ENCODE assay signal across 15 mouse cellular contexts in the genomic region with DNA sequence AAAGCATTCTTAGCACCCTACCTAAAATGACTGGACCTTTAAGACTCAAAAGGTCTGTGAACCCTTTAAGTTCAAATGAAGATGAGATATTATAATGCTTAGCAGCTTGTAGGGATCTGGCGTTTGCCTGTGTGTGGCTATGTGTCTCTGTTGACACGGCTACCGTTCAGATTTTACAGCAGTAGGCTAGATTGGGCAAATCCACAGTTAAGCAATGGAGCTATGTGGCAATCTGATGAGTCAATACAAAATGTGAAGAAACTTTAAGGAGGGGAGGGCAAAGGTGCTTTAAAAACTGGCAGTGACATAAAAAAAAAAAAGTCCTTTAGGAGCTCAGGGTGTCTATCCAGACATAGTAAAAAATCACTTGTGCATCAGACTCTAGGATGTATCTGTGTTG. TPM values are rescaled to one million over a fixed set of nuclear protein-coding genes. Genes with fewer than 3 reads are reported as not detected.
DNase-seq lines count a peak whose midpoint lies in the region; ATAC-seq and TF ChIP-seq lines count a peak whose summit lies in the region.
"Had no signal": no experiment of that assay in that cellular context is flagged by ENCODE, and none has a peak within 500 bp of the region (broad histone marks: within the 10 kb centered on the region; RNA-seq: fewer than 3 reads in every experiment).

No protein-coding gene starts in this region.

- 59% methylated on average over 3 of the region's 3 CpGs for WGBS in lung, postnatal 0 days
- 65% methylated on average over 3 of the region's 3 CpGs for WGBS in lung, adult 2 months

- no peaks in the 10 kb centered on the region for H3K27me3 ChIP-seq in lung, postnatal 0 days (replicated peaks; ENCODE audit: insufficient read depth, low read length)
- H3K27me3 ChIP-seq: stomach, embryonic 15.5 days had no signal

- no peak for TF ChIP-seq CTCF in lung, postnatal 0 days (IDR thresholded peaks at IDR 0.05)
- TF ChIP-seq CTCF in lung, adult 2 months (IDR thresholded peaks at IDR 0.05; ENCODE audit: insufficient read depth, low read length), result no peak

- H3K4me1 ChIP-seq in lung, postnatal 0 days (ENCODE audit: insufficient read depth, low read depth, low read length), result no peaks in the 10 kb centered on the region
- H3K4me1 ChIP-seq in lung, adult 2 months (ENCODE audit: control insufficient read depth, insufficient read depth, low read length), result no peaks in the 10 kb centered on the region
- H3K4me1 ChIP-seq: stomach, embryonic 15.5 days had no signal

- H3K36me3 ChIP-seq in lung, postnatal 0 days (ENCODE audit: insufficient read depth, low read length), result no peaks in the 10 kb centered on the region
- H3K36me3 ChIP-seq: stomach, embryonic 15.5 days had no signal

- H3K4me3 ChIP-seq in lung, postnatal 0 days (ENCODE audit: low read depth, low read length), result no peak overlapping the region
- no peak overlapping the region for H3K4me3 ChIP-seq in lung, adult 2 months (replicated peaks; ENCODE audit: extremely low read depth, low read depth, low read length)
- H3K4me3 ChIP-seq: stomach, embryonic 15.5 days had no signal

- peak; percentile 37; the same call in 1 of the 2 replicates for ATAC-seq in lung, postnatal 0 days
- ATAC-seq in common myeloid progenitor, adult 5-6 weeks (replicated peaks; ENCODE audit: low read depth, poor library complexity, severe bottlenecking), result peak; percentile 87
- ATAC-seq: hindbrain, postnatal 0 days had no signal

- 0 out of 2 replicates have a peak, but pooled peaks have one; percentile 50 for TF ChIP-seq EP300 in lung, postnatal 0 days (IDR thresholded peaks at IDR 0.05)

- H3K27ac ChIP-seq in lung, postnatal 0 days (ENCODE audit: low read length), result no peak overlapping the region
- H3K27ac ChIP-seq: hindbrain, postnatal 0 days; stomach, embryonic 15.5 days had no signal

- H3K9ac ChIP-seq in lung, postnatal 0 days (replicated peaks; ENCODE audit: low read depth), result no peak overlapping the region
- H3K9ac ChIP-seq: stomach, embryonic 15.5 days had no signal

- no peaks in the 10 kb centered on the region for H3K9me3 ChIP-seq in lung, postnatal 0 days (ENCODE audit: low read length)
- H3K9me3 ChIP-seq: stomach, embryonic 15.5 days had no signal

- TF ChIP-seq POLR2A in lung, adult 2 months (IDR thresholded peaks at IDR 0.05; ENCODE audit: borderline replicate concordance, extremely low read depth, low read depth, low read length), result no peak

- peak; percentile 62 for DNase-seq in lung, postnatal 0 days (ENCODE audit: low spot score)
- no peak for DNase-seq in lung, adult 2 months
- DNase-seq in lung, postnatal 14 days, result peak; percentile 19
- DNase-seq in skeletal muscle tissue, adult 2 months (ENCODE audit: low read depth, low spot score), result peak; percentile 20
- no peak for DNase-seq in cerebellum, postnatal 14 days
- DNase-seq in gastrocnemius, postnatal 10 days, result no peak
- no peak for DNase-seq in spleen, adult 12 weeks (ENCODE audit: low spot score)
- DNase-seq: cerebellum, adult 11 months; embryo, embryonic 11 days; heart, postnatal 10 days; thymus, postnatal 36 days had no signal

- no peak overlapping the region for H3K4me2 ChIP-seq in lung, postnatal 0 days (replicated peaks; ENCODE audit: low read depth, low read length)
- H3K4me2 ChIP-seq: midbrain, embryonic 11.5 days; stomach, embryonic 15.5 days had no signal

RNA-seq across cellular contexts. Expression of a gene that starts 23.1 kb away (rescaled TPM):
- 1.3 and 1.8 TPM in 2 replicates for polyA plus RNA-seq in lung, postnatal 0 days (2015; fragmentation: Nextera tagmentation; extraction: Ambion mirVana)
- polyA plus RNA-seq in lung, adult 2 months (2012; rRNA removed), result 1.1 and 2.0 TPM in 2 replicates
- 0.18 TPM in 1 of 2 replicates, not detected in the other for total RNA-seq in common myeloid progenitor, adult 5-6 weeks (2017)
- total RNA-seq in gastrocnemius, postnatal 10 days (2021), result under 1 TPM in 1 of 2 experiments, not detected in 1; 0.09 TPM
- total RNA-seq: heart, postnatal 10 days had no signal

Comparison
In these comparisons a context has a peak if more than half of its experiments do, and no peak if none do; other contexts are left out.
1. DNase-seq: peak in lung, postnatal 0 days (single experiment), lung, postnatal 14 days (single experiment) and skeletal muscle tissue, adult 2 months (single experiment); none in lung, adult 2 months (single experiment), cerebellum, postnatal 14 days (0 of 2), gastrocnemius, postnatal 10 days (single experiment) and spleen, adult 12 weeks (single experiment).